In the genomic region with DNA sequence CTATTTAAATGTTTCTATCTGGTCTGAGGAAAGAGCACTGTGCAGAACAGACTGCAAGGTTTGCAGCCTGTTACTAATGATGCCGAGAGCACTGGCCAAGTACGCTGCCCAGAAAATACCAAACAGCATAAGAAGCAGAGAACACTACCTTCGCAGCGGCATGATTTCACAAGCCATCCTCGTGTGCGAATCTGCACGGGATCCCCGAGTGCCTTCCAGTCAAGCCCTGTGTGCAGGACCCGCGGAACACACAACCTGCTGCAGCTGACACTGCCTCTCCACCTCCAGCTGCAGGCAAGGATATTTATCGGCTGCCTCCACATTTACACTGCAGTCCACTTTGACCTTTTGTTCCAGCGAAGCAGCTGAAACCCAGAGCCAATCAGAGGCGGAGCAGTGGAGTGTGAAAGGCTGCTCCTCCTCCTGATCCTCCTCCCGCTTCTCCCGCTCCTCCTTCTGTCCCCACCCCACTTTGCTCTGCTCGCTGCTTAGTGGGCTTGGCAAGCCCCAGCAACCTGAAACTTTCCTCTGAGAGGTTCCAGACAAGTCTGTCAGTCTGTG, we compare ENCODE assay signal across 8 mouse cellular contexts. TPM values are rescaled to one million over a fixed set of nuclear protein-coding genes. Genes with fewer than 3 reads are reported as not detected.
DNase-seq lines count a peak whose midpoint lies in the region; ATAC-seq and TF ChIP-seq lines count a peak whose summit lies in the region.

Fam13a (minus strand) TSS at position 386 of the 561 bp plus-strand sequence.

- ATAC-seq in kidney, embryonic 14.5 days (ENCODE audit: low FRiP score, low TSS enrichment), result peak; percentile 100
- ATAC-seq in limb, embryonic 13.5 days (ENCODE audit: low FRiP score, low read depth), result peak; percentile 99
- peak; percentile 96 for ATAC-seq in midbrain, embryonic 14.5 days (ENCODE audit: low FRiP score, low TSS enrichment)
- peak; percentile 99 for ATAC-seq in stomach, embryonic 14.5 days (ENCODE audit: insufficient number of reproducible peaks, insufficient read depth, low FRiP score, low read depth)

- H3K27me3 ChIP-seq in heart, embryonic 10.5 days (ENCODE audit: insufficient read depth, poor library complexity, severe bottlenecking), result no peaks in the 10 kb centered on the region
- no peaks in the 10 kb centered on the region for H3K27me3 ChIP-seq in kidney, embryonic 14.5 days (ENCODE audit: control insufficient read depth, insufficient read depth, low read length)
- no peaks in the 10 kb centered on the region for H3K27me3 ChIP-seq in limb, embryonic 13.5 days
- H3K27me3 ChIP-seq in midbrain, embryonic 14.5 days (ENCODE audit: control insufficient read depth, insufficient read depth, low read length), result no peaks in the 10 kb centered on the region
- H3K27me3 ChIP-seq in stomach, embryonic 14.5 days (ENCODE audit: control insufficient read depth, insufficient read depth, low read length), result no peaks in the 10 kb centered on the region

- peak; percentile 66 for DNase-seq in 3134 (ENCODE audit: extremely low read depth, insufficient read length, low spot score)
- DNase-seq in brain, adult 2 months (ENCODE audit: low read depth, low spot score), result peak; percentile 96
- DNase-seq in heart, embryonic 10.5 days (ENCODE audit: low spot score), result peak; percentile 95
- DNase-seq in midbrain, embryonic 14.5 days, result peak; percentile 88

- no peak for TF ChIP-seq CTCF in embryonic fibroblast, embryonic 13.5 days (IDR thresholded peaks at IDR 0.05; ENCODE audit: borderline replicate concordance, insufficient read depth, low read length)

- no peaks in the 10 kb centered on the region for H3K36me3 ChIP-seq in heart, embryonic 10.5 days
- no peaks in the 10 kb centered on the region for H3K36me3 ChIP-seq in kidney, embryonic 14.5 days (ENCODE audit: control insufficient read depth, insufficient read depth, low read length)
- H3K36me3 ChIP-seq in limb, embryonic 13.5 days, result no peaks in the 10 kb centered on the region
- no peaks in the 10 kb centered on the region for H3K36me3 ChIP-seq in midbrain, embryonic 14.5 days (ENCODE audit: control insufficient read depth, insufficient read depth, low read length)
- H3K36me3 ChIP-seq in stomach, embryonic 14.5 days (ENCODE audit: control insufficient read depth, insufficient read depth, low read length), result no peaks in the 10 kb centered on the region

- H3K4me2 ChIP-seq in kidney, embryonic 14.5 days (replicated peaks; ENCODE audit: low read depth, low read length), result peak within 1 kb of the TSS; percentile 62
- H3K4me2 ChIP-seq in limb, embryonic 13.5 days (replicated peaks), result peak within 1 kb of the TSS; percentile 70
- H3K4me2 ChIP-seq in midbrain, embryonic 14.5 days (ENCODE audit: low read length), result peak within 1 kb of the TSS; percentile 61
- H3K4me2 ChIP-seq in stomach, embryonic 14.5 days (replicated peaks; ENCODE audit: low read depth, low read length), result peak within 1 kb of the TSS; percentile 46

- no peaks in the 10 kb centered on the region for H3K9me3 ChIP-seq in heart, embryonic 10.5 days
- no peaks in the 10 kb centered on the region for H3K9me3 ChIP-seq in kidney, embryonic 14.5 days (ENCODE audit: control insufficient read depth, low read length)
- no peaks in the 10 kb centered on the region for H3K9me3 ChIP-seq in limb, embryonic 13.5 days
- H3K9me3 ChIP-seq in midbrain, embryonic 14.5 days (ENCODE audit: control insufficient read depth, low read length), result no peaks in the 10 kb centered on the region
- no peaks in the 10 kb centered on the region for H3K9me3 ChIP-seq in stomach, embryonic 14.5 days (ENCODE audit: control insufficient read depth, low read depth, low read length)

- peak within 1 kb of the TSS; percentile 53 for H3K9ac ChIP-seq in kidney, embryonic 14.5 days (ENCODE audit: low read depth, low read length)
- peak within 1 kb of the TSS; percentile 63 for H3K9ac ChIP-seq in limb, embryonic 13.5 days
- peak within 1 kb of the TSS; percentile 73 for H3K9ac ChIP-seq in midbrain, embryonic 14.5 days (replicated peaks; ENCODE audit: low read length)
- H3K9ac ChIP-seq in stomach, embryonic 14.5 days (replicated peaks; ENCODE audit: low read depth, low read length), result peak within 1 kb of the TSS; percentile 11

- under 1% methylated on average over 16 of the region's 16 CpGs for WGBS in heart, embryonic 10.5 days
- WGBS in kidney, embryonic 14.5 days, result under 1% methylated on average over 16 of the region's 16 CpGs
- WGBS in limb, embryonic 13.5 days, result under 1% methylated on average over 16 of the region's 16 CpGs
- WGBS in midbrain, embryonic 14.5 days, result 0% methylated on average over 16 of the region's 16 CpGs
- under 1% methylated on average over 16 of the region's 16 CpGs for WGBS in stomach, embryonic 14.5 days

- H3K4me1 ChIP-seq in embryonic fibroblast, embryonic 13.5 days (ENCODE audit: control insufficient read depth, insufficient read depth, low read length), result no peaks in the 10 kb centered on the region
- no peaks in the 10 kb centered on the region for H3K4me1 ChIP-seq in heart, embryonic 10.5 days
- H3K4me1 ChIP-seq in kidney, embryonic 14.5 days (ENCODE audit: control insufficient read depth, insufficient read depth, low read length), result no peaks in the 10 kb centered on the region
- peaks cover 7% of the 10 kb centered on the region; the same call in 1 of the 2 replicates for H3K4me1 ChIP-seq in limb, embryonic 13.5 days
- 0 out of 2 replicates have a peak, but pooled peaks cover 13% of the 10 kb centered on the region for H3K4me1 ChIP-seq in midbrain, embryonic 14.5 days (ENCODE audit: control insufficient read depth, insufficient read depth, low read length)
- 0 out of 2 replicates have a peak, but pooled peaks cover 2% of the 10 kb centered on the region for H3K4me1 ChIP-seq in stomach, embryonic 14.5 days (ENCODE audit: control insufficient read depth, insufficient read depth, low read length)

- TF ChIP-seq POLR2A in embryonic fibroblast, embryonic 13.5 days (IDR thresholded peaks at IDR 0.05; ENCODE audit: low read depth, low read length), result peak; percentile 48

- peak within 1 kb of the TSS; percentile 62 for H3K4me3 ChIP-seq in embryonic fibroblast, embryonic 13.5 days (ENCODE audit: insufficient read depth, low read length)
- H3K4me3 ChIP-seq in heart, embryonic 10.5 days, result peak within 1 kb of the TSS; percentile 66
- peak within 1 kb of the TSS; percentile 49 for H3K4me3 ChIP-seq in kidney, embryonic 14.5 days (ENCODE audit: low read length)
- peak within 1 kb of the TSS; percentile 60 for H3K4me3 ChIP-seq in limb, embryonic 13.5 days
- peak within 1 kb of the TSS; percentile 60 for H3K4me3 ChIP-seq in midbrain, embryonic 14.5 days (replicated peaks; ENCODE audit: low read depth, low read length)
- H3K4me3 ChIP-seq in stomach, embryonic 14.5 days (ENCODE audit: low read depth, low read length), result peak within 1 kb of the TSS; percentile 44

- H3K27ac ChIP-seq in embryonic fibroblast, embryonic 13.5 days (ENCODE audit: insufficient read depth, low read length), result no peak within 1 kb of the TSS
- H3K27ac ChIP-seq in heart, embryonic 10.5 days, result peak within 1 kb of the TSS; percentile 81; the same call in 1 of the 2 replicates
- H3K27ac ChIP-seq in kidney, embryonic 14.5 days (ENCODE audit: low read depth, low read length), result peak within 1 kb of the TSS; percentile 37
- peak within 1 kb of the TSS; percentile 23 for H3K27ac ChIP-seq in limb, embryonic 13.5 days
- H3K27ac ChIP-seq in midbrain, embryonic 14.5 days (replicated peaks; ENCODE audit: low read depth, low read length), result peak within 1 kb of the TSS; percentile 82
- H3K27ac ChIP-seq in stomach, embryonic 14.5 days (ENCODE audit: low read length), result peak within 1 kb of the TSS; percentile 64; the same call in 1 of the 2 replicates

RNA-seq across cellular contexts. Expression of gene Fam13a, which starts in this region (rescaled TPM):
- polyA plus RNA-seq in embryonic fibroblast, embryonic 13.5 days (2011; ENCODE audit: insufficient read length, low read depth, missing spikeins), result 0.86 and 1.7 TPM in 2 replicates
- polyA plus RNA-seq in heart, embryonic 10.5 days (2016; fragmentation: Nextera tagmentation; extraction: Ambion mirVana), result 5.7 and 5.8 TPM in 2 replicates
- polyA plus RNA-seq in kidney, embryonic 14.5 days (2014; fragmentation: Nextera tagmentation; extraction: Ambion mirVana), result 5.5 and 8.7 TPM in 2 replicates
- polyA plus RNA-seq in limb, embryonic 13.5 days (2015; fragmentation: Nextera tagmentation; extraction: Ambion mirVana), result 6.4 and 7.4 TPM in 2 replicates
- polyA plus RNA-seq in midbrain, embryonic 14.5 days (2014; fragmentation: Nextera tagmentation; extraction: Ambion mirVana), result 7.9 and 10.5 TPM in 2 replicates
- polyA plus RNA-seq in stomach, embryonic 14.5 days (2014; fragmentation: Nextera tagmentation; extraction: Ambion mirVana), result 10.5 and 11.8 TPM in 2 replicates

Comparison
In these comparisons a context has a peak if more than half of its experiments do, and no peak if none do; other contexts are left out.
1. H3K9ac ChIP-seq: peak in every context shown above with its lines; median percentile 73 in midbrain, embryonic 14.5 days; 63 in limb, embryonic 13.5 days; 53 in kidney, embryonic 14.5 days; 11 in stomach, embryonic 14.5 days.